Mouse (Mus musculus): ENCODE measurements at regions not wholly inside any gene's neighbourhood (a gene's known extent, or its start where the extent isn't known, plus 50 kb on each side); places are given as distances from the start of the nearest gene placed in this dataset.

GRCm38 (mm10) chr3:143647237-143647636 is 557.8 kb downstream of the Lmo4 start:
- 80% methylated on average over 2 of the region's 2 CpGs for WGBS
- Histone ChIP-seq H3K4me3 (replicated peaks; ENCODE audit: extremely low read depth, low read depth, low read length) (no peak overlapping the region), H3K4me1 (ENCODE audit: control insufficient read depth, insufficient read depth, low read length) (no peaks in the 10 kb centered on the region)
- DNase-seq = no peak
- TF ChIP-seq POLR2A (IDR thresholded peaks at IDR 0.05; ENCODE audit: borderline replicate concordance, extremely low read depth, low read depth, low read length) (no peak), CTCF (IDR thresholded peaks at IDR 0.05; ENCODE audit: insufficient read depth, low read length) (no peak)

- no peak overlapping the region for H3K4me3 ChIP-seq (replicated peaks; ENCODE audit: extremely low read depth, low read depth, low read length)
- DNase-seq = peak; percentile 9
- 33% methylated on average over 7 of the region's 7 CpGs for WGBS
- TF ChIP-seq POLR2A (IDR thresholded peaks at IDR 0.05; ENCODE audit: borderline replicate concordance, extremely low read depth, low read depth, low read length) = no peak
- H3K4me1 ChIP-seq (ENCODE audit: control insufficient read depth, insufficient read depth, low read length) = no peaks in the 10 kb centered on the region
Observed at GRCm38 (mm10) chr3:143646836-143647235, 558.2 kb downstream of the Lmo4 start.

DNA sequence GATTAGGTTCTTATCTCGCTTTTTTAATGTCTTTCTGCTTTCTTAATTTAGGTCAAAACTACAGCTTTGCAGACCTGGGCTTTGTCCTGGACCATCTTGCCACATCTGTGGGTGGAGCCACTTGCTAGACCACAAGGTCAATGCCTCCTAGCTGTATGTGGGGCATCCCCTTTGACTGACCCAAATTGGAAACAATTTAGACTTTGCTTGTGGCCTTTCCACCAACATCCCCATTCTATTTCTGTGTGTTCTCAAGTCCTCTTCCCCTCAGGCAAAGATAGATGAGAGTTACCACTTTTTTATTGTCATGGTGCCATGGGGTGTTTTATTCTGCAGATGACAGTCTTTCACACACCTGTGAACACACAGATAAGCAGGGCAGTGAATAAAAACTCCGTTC is 572.0 kb downstream of the Lmo4 start:
- DNase-seq = no peak
- H3K4me3 ChIP-seq (replicated peaks; ENCODE audit: extremely low read depth, low read depth, low read length) = no peak overlapping the region
- TF ChIP-seq CTCF (IDR thresholded peaks at IDR 0.05; ENCODE audit: insufficient read depth, low read length) (no peak), POLR2A (IDR thresholded peaks at IDR 0.05; ENCODE audit: borderline replicate concordance, extremely low read depth, low read depth, low read length) (no peak)
- 53% methylated on average over 2 of the region's 2 CpGs for WGBS
- H3K4me1 ChIP-seq (ENCODE audit: control insufficient read depth, insufficient read depth, low read length) = no peaks in the 10 kb centered on the region

- Histone ChIP-seq H3K4me3 (replicated peaks; ENCODE audit: extremely low read depth, low read depth, low read length) (no peak overlapping the region), H3K4me1 (ENCODE audit: control insufficient read depth, insufficient read depth, low read length) (no peaks in the 10 kb centered on the region)
- WGBS = 21% methylated on average over 10 of the region's 10 CpGs
- no peak for DNase-seq
- TF ChIP-seq POLR2A (IDR thresholded peaks at IDR 0.05; ENCODE audit: borderline replicate concordance, extremely low read depth, low read depth, low read length) (no peak), CTCF (IDR thresholded peaks at IDR 0.05; ENCODE audit: insufficient read depth, low read length) (no peak)
Observed at GRCm38 (mm10) chr3:143631183-143631582, 573.8 kb downstream of the Lmo4 start.

- TF ChIP-seq CTCF (IDR thresholded peaks at IDR 0.05; ENCODE audit: insufficient read depth, low read length) (no peak), POLR2A (IDR thresholded peaks at IDR 0.05; ENCODE audit: borderline replicate concordance, extremely low read depth, low read depth, low read length) (no peak)
- no peak overlapping the region for H3K4me3 ChIP-seq (replicated peaks; ENCODE audit: extremely low read depth, low read depth, low read length)
- 62% methylated on average over 3 of the region's 3 CpGs for WGBS
- H3K4me1 ChIP-seq (ENCODE audit: control insufficient read depth, insufficient read depth, low read length) = no peaks in the 10 kb centered on the region
- DNase-seq = no peak
Observed at GRCm38 (mm10) chr3:143624906-143625305, 580.1 kb downstream of the Lmo4 start.

DNA sequence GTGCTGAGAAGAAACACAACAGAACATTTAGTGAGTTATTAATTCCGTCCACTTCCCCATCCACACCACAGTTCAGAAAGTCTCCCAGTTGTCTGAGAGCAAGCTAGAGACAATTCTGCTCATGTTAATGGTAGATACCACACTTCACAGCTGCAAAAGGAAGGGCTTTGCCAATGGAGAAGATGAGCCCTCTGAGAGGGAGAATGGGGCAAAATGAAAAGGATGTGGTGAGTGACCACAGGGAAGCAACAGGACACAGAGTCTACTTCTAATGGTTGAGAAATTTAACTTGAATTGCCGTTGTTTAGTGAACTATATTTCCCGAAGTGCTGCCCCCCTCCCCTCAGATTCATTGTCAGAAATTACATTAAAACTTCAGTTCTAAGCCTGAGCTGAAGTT is 582.7 kb downstream of the Lmo4 start:
- no peak for TF ChIP-seq CTCF (IDR thresholded peaks at IDR 0.05; ENCODE audit: insufficient read depth, low read length)
- TF ChIP-seq POLR2A (IDR thresholded peaks at IDR 0.05; ENCODE audit: borderline replicate concordance, extremely low read depth, low read depth, low read length) = no peak
- DNase-seq = no peak
- H3K4me3 ChIP-seq (replicated peaks; ENCODE audit: extremely low read depth, low read depth, low read length) = no peak overlapping the region
- H3K4me1 ChIP-seq (ENCODE audit: control insufficient read depth, insufficient read depth, low read length) = no peaks in the 10 kb centered on the region
- 61% methylated on average over 3 of the region's 3 CpGs for WGBS

DNA sequence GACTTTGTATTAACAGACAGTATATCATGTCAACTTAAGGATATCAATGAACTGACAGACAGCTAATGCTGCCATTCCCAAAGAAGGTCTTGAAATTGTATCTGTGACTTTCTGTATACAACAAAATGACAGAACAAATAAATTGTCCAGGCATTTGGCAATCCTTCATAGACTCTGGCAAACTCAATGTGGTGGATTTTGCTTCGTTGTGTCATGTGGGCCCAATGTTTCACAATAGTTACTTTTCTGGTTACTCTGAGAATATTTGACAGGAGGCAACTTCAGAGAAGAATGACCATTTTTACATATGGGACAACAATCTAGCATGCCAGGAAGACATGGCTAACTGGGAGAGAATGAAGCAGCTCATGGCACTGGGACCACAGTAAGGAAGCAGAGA is 585.9 kb downstream of the Lmo4 start:
- DNase-seq = no peak
- H3K4me3 ChIP-seq (replicated peaks; ENCODE audit: extremely low read depth, low read depth, low read length) = no peak overlapping the region
- no peak for TF ChIP-seq CTCF (IDR thresholded peaks at IDR 0.05; ENCODE audit: insufficient read depth, low read length)
- TF ChIP-seq POLR2A (IDR thresholded peaks at IDR 0.05; ENCODE audit: borderline replicate concordance, extremely low read depth, low read depth, low read length) = no peak
- 48% methylated on average over 1 of the region's 1 CpGs for WGBS
- no peaks in the 10 kb centered on the region for H3K4me1 ChIP-seq (ENCODE audit: control insufficient read depth, insufficient read depth, low read length)

- no peak overlapping the region for H3K4me3 ChIP-seq (replicated peaks; ENCODE audit: extremely low read depth, low read depth, low read length)
- WGBS = 69% methylated on average over 5 of the region's 5 CpGs
- TF ChIP-seq CTCF (IDR thresholded peaks at IDR 0.05; ENCODE audit: insufficient read depth, low read length) = no peak
- no peak for TF ChIP-seq POLR2A (IDR thresholded peaks at IDR 0.05; ENCODE audit: borderline replicate concordance, extremely low read depth, low read depth, low read length)
- H3K4me1 ChIP-seq (ENCODE audit: control insufficient read depth, insufficient read depth, low read length) = no peaks in the 10 kb centered on the region
- no peak for DNase-seq
Observed at GRCm38 (mm10) chr3:143614895-143615294, 590.1 kb downstream of the Lmo4 start.

GRCm38 (mm10) chr3:143614004-143614403 is 591.0 kb downstream of the Lmo4 start:
- DNase-seq = no peak
- 91% methylated on average over 3 of the region's 3 CpGs for WGBS
- H3K4me3 ChIP-seq (replicated peaks; ENCODE audit: extremely low read depth, low read depth, low read length) = no peak overlapping the region
- no peaks in the 10 kb centered on the region for H3K4me1 ChIP-seq (ENCODE audit: control insufficient read depth, insufficient read depth, low read length)
- TF ChIP-seq CTCF (IDR thresholded peaks at IDR 0.05; ENCODE audit: insufficient read depth, low read length) (no peak), POLR2A (IDR thresholded peaks at IDR 0.05; ENCODE audit: borderline replicate concordance, extremely low read depth, low read depth, low read length) (no peak)

GRCm38 (mm10) chr3:143609673-143610072 is 595.3 kb downstream of the Lmo4 start:
- Histone ChIP-seq H3K4me3 (replicated peaks; ENCODE audit: extremely low read depth, low read depth, low read length) (no peak overlapping the region), H3K4me1 (ENCODE audit: control insufficient read depth, insufficient read depth, low read length) (no peaks in the 10 kb centered on the region)
- TF ChIP-seq CTCF (IDR thresholded peaks at IDR 0.05; ENCODE audit: insufficient read depth, low read length) (no peak), POLR2A (IDR thresholded peaks at IDR 0.05; ENCODE audit: borderline replicate concordance, extremely low read depth, low read depth, low read length) (no peak)
- WGBS = 61% methylated on average over 2 of the region's 2 CpGs
- no peak for DNase-seq
